Mouse (Mus musculus) testis, adult 2 months (tissue): ENCODE results near the gene Acox1. TPM values are rescaled to one million over a fixed set of nuclear protein-coding genes. Genes with fewer than 3 reads are reported as not detected.

ENCODE experiments used
- H3K27ac ChIP-seq: fragments of 200-500 bp; 2 replicates; pipeline ENCODE4 v1.5.1; 2012; ENCODE audit warnings: low read depth, low read length; ENCODE audit not compliant: control insufficient read depth, insufficient read depth
- H3K27me3 ChIP-seq: fragments of 200-500 bp; 2 replicates; pipeline ENCODE4 v1.6.1; 2012; ENCODE audit warnings: mild to moderate bottlenecking, low read length, moderate library complexity; ENCODE audit not compliant: control insufficient read depth, insufficient read depth
- H3K36me3 ChIP-seq: fragments of 200-500 bp; 2 replicates; pipeline ENCODE4 v1.6.1; 2012; ENCODE audit warnings: mild to moderate bottlenecking, low read length; ENCODE audit not compliant: control insufficient read depth, insufficient read depth
- H3K4me1 ChIP-seq: fragments of 200-500 bp; 2 replicates; pipeline ENCODE4 v1.6.1; 2012; ENCODE audit warnings: low read length; ENCODE audit not compliant: control insufficient read depth, insufficient read depth
- H3K4me3 ChIP-seq: fragments of 200-500 bp; 2 replicates; pipeline ENCODE4 v1.5.1; 2012; ENCODE audit warnings: low read depth, mild to moderate bottlenecking, low read length, moderate library complexity, mixed read lengths; ENCODE audit not compliant: control insufficient read depth
- CTCF ChIP-seq: fragments of 200-500 bp; IDR thresholded peaks from 2 replicates; pipeline ENCODE4 v1.5.1; 2012; ENCODE audit warnings: low read depth, mild to moderate bottlenecking, inconsistent platforms, low read length, moderate library complexity; ENCODE audit not compliant: control insufficient read depth, insufficient read depth, insufficient replicate concordance
- POLR2A ChIP-seq: fragments of 200-500 bp; IDR thresholded peaks from 2 replicates; pipeline ENCODE4 v1.6.1; 2012; ENCODE audit warnings: low read depth, mild to moderate bottlenecking, inconsistent platforms, low read length, moderate library complexity; ENCODE audit not compliant: control insufficient read depth
- polyA plus RNA-seq: library from polyadenylated mRNA; depleted of rRNA; stranded (reverse); fragments of >200 nt; gene quantifications from 2 replicates; pipeline ENCODE4 v1.2.3, GENCODE M21; 2012

Acox1 gene
- polyA plus RNA-seq, 1 experiment, result 19.0 TPM

GRCm38 (mm10) chr11:116218737-116219400, 20.0 kb upstream of the Acox1 start:
- no peak for TF ChIP-seq CTCF

GRCm38 (mm10) chr11:116218263-116218662, 19.4 kb upstream of the Acox1 start:
- H3K27ac ChIP-seq, result peak overlapping the region; percentile 62
- no peak overlapping the region for H3K4me3 ChIP-seq
- peaks cover 8% of the 10 kb centered on the region for H3K4me1 ChIP-seq
- H3K36me3 ChIP-seq, result no peaks in the 10 kb centered on the region
- no peak for TF ChIP-seq POLR2A
- no peak for TF ChIP-seq CTCF
- H3K27me3 ChIP-seq, result no peaks in the 10 kb centered on the region

More at GRCm38 (mm10) chr11:116218737-116219400, 20.0 kb upstream of the Acox1 start:
- Histone ChIP-seq H3K36me3 (no peaks in the 10 kb centered on the region), H3K4me1 (peaks cover 8% of the 10 kb centered on the region), H3K27me3 (no peaks in the 10 kb centered on the region), H3K27ac (peak overlapping the region; percentile 62), H3K4me3 (no peak overlapping the region)

- Histone ChIP-seq H3K27ac (no peak overlapping the region), H3K4me3 (no peak overlapping the region), H3K36me3 (no peaks in the 10 kb centered on the region), H3K27me3 (no peaks in the 10 kb centered on the region), H3K4me1 (peaks cover 8% of the 10 kb centered on the region)
- TF ChIP-seq CTCF (no peak), POLR2A (no peak)
Measured at GRCm38 (mm10) chr11:116216549-116216948, 17.7 kb upstream of the Acox1 start.

GRCm38 (mm10) chr11:116215991-116216390, 17.1 kb upstream of the Acox1 start:
- H3K4me1 ChIP-seq, result peaks cover 8% of the 10 kb centered on the region
- no peak overlapping the region for H3K27ac ChIP-seq
- H3K36me3 ChIP-seq, result no peaks in the 10 kb centered on the region
- no peak overlapping the region for H3K4me3 ChIP-seq
- H3K27me3 ChIP-seq, result no peaks in the 10 kb centered on the region
- TF ChIP-seq CTCF (no peak), POLR2A (no peak)

- Histone ChIP-seq H3K27ac (no peak overlapping the region), H3K27me3 (no peaks in the 10 kb centered on the region), H3K4me1 (peaks cover 10% of the 10 kb centered on the region), H3K36me3 (no peaks in the 10 kb centered on the region), H3K4me3 (no peak overlapping the region)
- TF ChIP-seq CTCF (0 out of 2 replicates have a peak, but pooled peaks have one; percentile 23), POLR2A (no peak)
Measured at GRCm38 (mm10) chr11:116215181-116215580, 16.3 kb upstream of the Acox1 start.

- TF ChIP-seq CTCF, result no peak
- TF ChIP-seq POLR2A, result no peak
- no peaks in the 10 kb centered on the region for H3K27me3 ChIP-seq
- H3K4me3 ChIP-seq, result no peak overlapping the region
- peaks cover 10% of the 10 kb centered on the region for H3K4me1 ChIP-seq
- H3K36me3 ChIP-seq, result no peaks in the 10 kb centered on the region
- H3K27ac ChIP-seq, result no peak overlapping the region
Measured at GRCm38 (mm10) chr11:116213877-116214510, 15.1 kb upstream of the Acox1 start.

- TF ChIP-seq CTCF, result no peak
- TF ChIP-seq POLR2A, result no peak
- no peaks in the 10 kb centered on the region for H3K27me3 ChIP-seq
- peaks cover 8% of the 10 kb centered on the region for H3K4me1 ChIP-seq
- no peaks in the 10 kb centered on the region for H3K36me3 ChIP-seq
- H3K27ac ChIP-seq, result no peak overlapping the region
- H3K4me3 ChIP-seq, result no peak overlapping the region
Measured at GRCm38 (mm10) chr11:116212847-116213246, 14.0 kb upstream of the Acox1 start.
